Mouse (Mus musculus) inflammation-experienced regulatory T-cells, adult 6 months (primary cell): ENCODE data around the gene Carmil1. TPM values are rescaled to one million over a fixed set of nuclear protein-coding genes. Genes with fewer than 3 reads are reported as not detected.

Experiments
- ATAC-seq: one replicate; pipeline ENCODE4 v1.8.0; 2017
- polyA plus RNA-seq, 3 experiments: library from polyadenylated mRNA; unstranded; fragments of 100-300 nt; shearing (Covaris generic); gene quantifications; one replicate each; pipeline ENCODE4 v1.2.1; 2017

Gene Carmil1
- polyA plus RNA-seq, 3 experiments from 2014 or later: 0.24 to 2.4 (median 1.4) TPM

DNA sequence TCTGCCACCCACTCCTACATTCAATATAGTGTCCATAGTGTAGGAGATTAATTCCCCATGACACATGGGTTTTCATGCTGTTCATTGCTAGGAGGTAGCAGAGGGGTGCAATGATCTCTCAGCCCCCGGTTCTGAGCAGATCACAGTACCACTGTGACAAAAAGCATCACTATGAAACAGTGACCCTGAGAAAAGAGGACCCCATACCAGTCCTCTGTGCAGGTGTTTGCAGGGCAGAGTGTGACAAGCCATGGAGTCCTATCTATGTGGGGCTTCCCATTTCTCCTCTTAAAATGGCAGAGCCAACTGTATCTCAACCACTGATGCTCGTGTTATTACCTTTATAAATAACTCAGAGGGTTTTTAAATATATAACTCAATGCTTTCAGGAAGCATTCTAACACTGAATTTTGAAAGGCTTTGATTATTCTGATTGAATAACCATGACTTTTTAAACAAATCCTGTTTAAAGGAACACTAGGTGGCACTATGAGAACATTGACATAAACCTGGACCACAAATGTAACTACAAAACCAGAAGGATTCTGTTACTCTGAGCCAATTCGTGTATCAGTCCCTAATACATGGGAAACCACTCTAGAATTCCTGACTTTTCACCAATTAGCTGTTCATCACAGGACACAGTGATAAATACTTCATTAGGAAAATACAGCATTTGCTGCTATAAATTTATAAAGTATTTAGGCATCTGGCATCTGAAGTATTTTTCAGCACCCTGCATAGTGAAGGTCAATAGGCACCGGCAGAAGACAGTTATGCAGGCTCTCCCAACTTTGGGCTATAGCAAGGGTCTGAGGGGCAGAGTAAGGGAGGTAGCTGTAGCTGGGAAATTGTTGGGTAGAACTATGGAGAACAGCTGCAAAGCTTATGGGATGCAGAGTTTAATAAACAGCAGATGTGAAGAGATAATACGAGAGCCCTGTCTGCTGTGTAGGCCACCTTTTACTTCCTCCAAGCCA is 253.1 kb downstream of the Carmil1 start:
- ATAC-seq: no peak

DNA sequence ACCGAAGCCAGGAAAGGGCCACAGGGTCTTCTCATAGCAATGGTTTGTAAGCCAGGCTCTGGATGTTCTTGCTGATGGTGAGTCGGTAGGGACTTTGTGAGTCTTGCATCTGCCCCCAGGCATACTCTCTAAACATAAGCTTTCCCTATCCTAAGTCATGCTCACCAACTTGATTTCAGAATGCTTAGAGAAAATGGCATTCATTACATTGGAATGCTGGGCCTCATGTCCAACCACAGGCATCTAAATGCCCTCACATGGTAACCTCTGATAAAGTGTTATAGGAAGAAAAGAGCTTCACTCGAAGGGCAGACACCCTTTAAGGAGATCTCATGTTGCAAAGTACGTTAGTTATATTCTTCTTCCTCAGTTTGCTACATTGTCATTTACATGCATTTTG is 262.1 kb downstream of the Carmil1 start:
- no peak for ATAC-seq

DNA sequence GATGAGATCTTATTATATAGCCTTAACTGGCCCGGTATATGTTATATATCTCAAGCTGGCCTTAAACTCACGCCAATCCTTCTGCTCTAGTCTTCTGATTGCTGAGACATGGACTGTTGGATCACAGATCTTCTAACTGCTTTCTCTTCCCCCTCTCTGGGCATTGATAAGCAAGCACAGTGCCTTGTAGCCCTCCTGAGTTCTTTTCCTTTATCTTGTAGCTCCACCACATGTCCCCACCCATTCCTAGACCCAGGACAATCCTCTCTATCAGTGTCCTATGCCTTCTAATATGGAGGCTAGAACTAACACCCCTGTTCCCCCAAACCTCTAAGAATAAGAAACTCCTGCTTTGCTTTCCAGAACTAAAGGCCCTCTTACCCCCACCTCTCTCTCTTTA is 275.1 kb downstream of the Carmil1 start:
- ATAC-seq: no peak

DNA sequence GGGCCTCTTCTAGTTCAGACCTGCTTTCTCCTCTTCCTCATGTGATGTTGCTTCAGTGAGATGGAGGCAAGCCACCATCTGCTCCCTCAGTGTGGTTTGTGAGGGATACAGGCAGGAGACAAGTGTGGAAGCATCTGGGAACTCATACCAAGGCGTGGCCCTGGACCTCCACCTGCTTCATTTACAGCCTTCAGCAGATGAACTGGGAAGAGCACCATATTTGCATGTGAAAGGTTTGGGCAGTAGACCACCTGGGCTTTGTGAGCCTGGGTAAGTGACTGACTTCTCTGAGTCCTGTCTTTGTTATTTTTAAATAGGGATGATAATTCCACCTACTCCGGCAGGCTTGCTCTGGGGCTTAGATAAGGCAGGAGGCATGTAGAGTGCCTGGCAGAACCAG is 278.8 kb downstream of the Carmil1 start:
- ATAC-seq: no peak

DNA sequence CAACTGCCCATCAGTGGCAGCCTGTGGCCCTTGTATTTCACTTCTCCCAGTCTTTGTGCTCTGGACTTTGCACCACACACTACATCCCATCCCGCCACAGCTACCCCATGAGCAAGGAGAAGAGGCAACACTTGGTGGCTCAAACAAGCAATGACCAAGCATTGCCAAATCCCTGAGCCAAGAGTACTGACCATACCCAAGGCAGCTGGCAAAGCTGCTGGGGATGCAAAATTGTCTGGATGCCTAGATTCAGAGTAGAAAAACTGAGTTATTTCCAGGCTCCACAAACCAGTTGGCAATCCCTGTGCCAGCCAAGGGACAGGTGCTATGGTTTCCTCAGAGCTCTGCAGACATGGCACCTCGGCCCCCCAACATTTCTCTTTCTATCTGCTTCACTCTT is 279.5 kb downstream of the Carmil1 start:
- no peak for ATAC-seq

DNA sequence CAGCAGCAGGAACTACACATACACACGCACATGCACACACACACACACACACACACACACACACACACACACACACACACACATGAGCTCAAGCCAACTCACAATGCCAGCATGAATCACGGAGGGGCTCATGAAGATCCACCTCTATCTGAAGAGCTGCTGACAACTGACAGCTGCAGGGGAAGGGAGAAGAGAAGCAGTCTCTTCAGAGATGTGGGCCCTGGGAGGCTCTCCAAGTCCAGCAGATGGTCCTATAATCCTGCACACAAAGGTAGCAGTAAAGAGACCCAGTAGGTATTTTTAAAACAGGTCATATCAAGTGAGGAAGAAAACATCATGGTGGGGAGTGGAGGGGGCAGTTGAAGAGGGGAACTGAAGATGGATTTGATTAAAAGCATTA is 281.8 kb downstream of the Carmil1 start:
- ATAC-seq: no peak

GRCm38 (mm10) chr13:23994756-23995155 is 285.8 kb downstream of the Carmil1 start:
- no peak for ATAC-seq

DNA sequence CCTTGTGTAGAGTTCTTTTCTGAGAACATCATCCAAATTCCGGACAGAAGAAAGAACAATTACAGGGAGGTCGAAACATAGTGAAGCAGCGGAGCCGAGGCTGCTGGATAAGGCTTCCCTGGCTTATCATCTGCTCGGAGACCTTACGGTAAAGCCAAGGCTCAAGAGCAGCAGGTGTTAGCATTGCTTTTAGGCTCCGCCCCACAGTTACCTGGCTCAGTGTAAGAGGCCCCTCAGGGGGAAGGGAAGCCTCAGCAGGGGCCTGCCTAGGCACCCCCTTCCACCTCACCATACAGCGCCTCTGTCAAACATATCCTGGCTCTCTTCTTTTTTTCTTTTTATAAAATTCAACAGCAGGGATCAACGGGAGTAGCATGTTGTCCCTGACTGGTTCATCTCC is 286.6 kb downstream of the Carmil1 start:
- no peak for ATAC-seq

DNA sequence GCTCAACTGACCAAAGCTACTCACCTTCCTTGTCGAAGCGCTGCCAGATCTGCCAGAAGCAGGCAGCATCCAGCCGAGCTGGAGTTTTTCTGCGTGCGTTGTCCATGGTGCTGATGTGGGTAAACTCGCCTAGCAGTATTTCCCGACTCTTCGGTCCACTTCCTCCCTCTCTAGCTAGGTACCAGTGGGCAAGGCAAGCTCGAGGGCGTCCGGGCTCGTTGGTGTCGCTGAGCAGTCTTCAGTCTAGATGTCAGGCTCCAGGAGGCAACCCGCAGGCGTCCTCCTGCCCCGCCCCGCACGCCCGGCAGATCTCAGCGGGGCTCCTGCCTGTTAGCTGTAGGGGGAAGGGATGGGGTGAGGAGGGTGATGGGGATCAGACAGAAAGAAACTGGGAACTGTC is 289.7 kb downstream of the Carmil1 start, which contains the start of gene Scgn:
Scgn (minus strand) TSS at position 287 of the 400 bp plus-strand sequence.
- ATAC-seq: no peak

DNA sequence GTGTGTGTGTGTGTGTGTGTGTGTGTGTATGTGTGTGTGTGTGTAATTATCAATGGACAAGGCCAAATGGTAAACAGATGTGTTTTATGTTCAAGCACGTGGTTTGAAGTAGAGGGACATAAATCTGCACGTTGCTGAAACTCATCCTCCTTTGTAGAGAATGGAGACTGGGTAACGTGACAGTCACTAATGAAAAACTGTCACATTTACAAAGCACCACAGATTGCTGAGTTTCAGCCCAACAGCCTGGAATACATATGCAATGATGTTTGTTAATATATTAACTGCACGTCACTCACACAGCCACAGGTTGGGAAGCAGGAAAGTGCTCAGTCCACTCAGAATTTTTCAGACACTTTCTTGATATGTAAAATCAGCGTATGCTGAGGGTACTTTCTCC is 290.1 kb downstream of the Carmil1 start:
- no peak for ATAC-seq

DNA sequence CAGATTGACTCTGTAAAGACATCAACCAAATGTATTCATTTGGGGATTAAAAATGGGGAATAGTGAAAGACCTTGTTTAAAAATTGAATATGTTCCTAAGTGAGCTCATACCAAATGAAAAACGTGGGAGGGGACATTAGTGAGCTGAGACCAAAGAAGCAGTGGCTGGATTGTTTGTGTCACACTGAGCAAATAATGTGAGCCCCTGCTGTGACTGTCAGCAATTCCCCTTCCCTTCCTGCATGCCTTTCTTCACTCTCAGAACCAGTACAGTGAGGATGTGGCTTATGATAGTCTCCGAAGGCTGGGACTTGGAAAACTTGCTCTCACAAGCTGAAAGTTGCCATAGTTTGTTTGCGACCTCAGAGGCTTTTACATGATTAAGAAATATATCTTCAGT is 295.5 kb downstream of the Carmil1 start:
- no peak for ATAC-seq

DNA sequence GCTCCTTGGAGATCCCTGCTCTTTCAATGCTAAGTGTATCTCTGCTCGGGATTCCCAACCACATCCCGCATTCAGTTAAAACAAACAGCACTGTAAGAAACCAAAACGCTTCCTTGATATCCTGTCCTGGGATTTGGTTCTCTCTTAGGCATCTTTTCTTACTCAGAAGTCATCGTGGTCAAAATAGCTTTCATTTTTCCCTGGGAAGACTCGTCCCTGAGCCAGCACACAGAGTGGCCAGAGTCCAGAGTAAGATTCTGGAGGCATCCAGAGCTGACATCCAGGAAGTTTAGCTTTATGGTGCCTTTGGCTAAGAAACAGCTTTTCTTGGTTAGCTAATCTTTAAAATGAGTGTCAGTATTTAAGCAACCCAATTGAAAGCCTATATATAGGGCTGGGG is 308.3 kb downstream of the Carmil1 start:
- ATAC-seq: no peak

- ATAC-seq: no peak
Observed at GRCm38 (mm10) chr13:23971870-23972269, 308.7 kb downstream of the Carmil1 start.

DNA sequence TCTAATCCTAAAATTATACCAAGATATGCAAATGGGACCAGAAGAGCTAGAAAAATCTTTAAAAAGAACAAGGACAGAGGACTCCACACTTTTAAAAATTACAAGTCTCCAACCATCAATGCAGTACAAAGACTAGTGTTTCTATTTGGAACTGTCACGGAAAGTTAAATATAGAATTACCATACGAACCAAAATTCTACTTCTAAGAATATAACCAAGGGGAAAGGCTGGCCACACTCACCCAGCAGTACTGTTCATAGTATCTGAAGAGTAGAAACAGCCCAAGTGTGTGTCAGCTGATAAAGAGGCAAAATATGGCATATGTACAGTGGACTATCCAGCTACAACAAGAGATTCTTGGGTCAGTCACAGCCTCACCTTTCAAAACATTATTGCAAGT is 315.7 kb downstream of the Carmil1 start:
- no peak for ATAC-seq

Other genes with a start within 250 kb of the Carmil1 start
- 10 to 100 TPM; 40.0 to 52.4 (median 42.9) TPM for gene Cmah, start 46.6 kb upstream of the Carmil1 start, polyA plus RNA-seq